Mouse (Mus musculus): ENCODE measurements around the gene Prok1. TPM values are rescaled to one million over a fixed set of nuclear protein-coding genes. Genes with fewer than 3 reads are reported as not detected.

Prok1 gene
- total RNA-seq, 1 experiment from 2014 or later: not detected

GRCm38 (mm10) chr3:107201310-107202180, 38.0 kb downstream of the Prok1 start:
- ATAC-seq (replicated peaks; ENCODE audit: low read depth, poor library complexity, severe bottlenecking): no peak

DNA sequence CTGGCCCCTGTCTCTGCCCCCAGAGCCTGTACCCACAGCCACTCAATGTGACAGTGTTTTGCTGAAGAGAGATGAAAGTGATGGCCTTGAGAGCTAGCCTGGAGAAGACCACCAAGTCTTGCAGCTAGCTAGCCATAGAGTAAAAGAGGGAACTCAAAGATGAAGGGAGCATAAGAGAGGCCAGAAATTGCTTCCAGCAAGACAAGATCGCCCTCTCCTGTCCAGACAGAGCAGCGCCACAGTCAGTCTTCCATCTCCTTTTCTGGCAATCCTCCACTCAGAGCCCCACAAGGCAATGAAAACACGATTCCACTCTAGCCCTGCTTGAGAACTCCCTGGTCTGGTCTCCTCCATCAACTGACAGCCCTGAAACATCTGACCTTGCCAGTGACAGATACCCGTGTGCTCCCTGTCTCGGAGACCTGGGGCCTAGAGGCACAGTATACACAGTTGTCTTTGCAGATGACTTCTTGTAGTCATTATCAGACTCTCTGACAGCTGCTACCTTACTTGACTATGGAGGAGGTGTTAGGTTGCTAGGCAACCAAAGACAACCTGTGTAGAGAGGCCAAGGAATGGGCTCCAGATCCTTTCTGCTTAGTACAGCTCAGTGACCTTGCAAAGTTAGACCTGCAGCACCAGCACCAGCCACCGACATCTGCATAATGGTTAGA, 51.1 kb downstream of the Prok1 start:
- ATAC-seq (replicated peaks; ENCODE audit: low read depth, poor library complexity, severe bottlenecking): peak; percentile 76

DNA sequence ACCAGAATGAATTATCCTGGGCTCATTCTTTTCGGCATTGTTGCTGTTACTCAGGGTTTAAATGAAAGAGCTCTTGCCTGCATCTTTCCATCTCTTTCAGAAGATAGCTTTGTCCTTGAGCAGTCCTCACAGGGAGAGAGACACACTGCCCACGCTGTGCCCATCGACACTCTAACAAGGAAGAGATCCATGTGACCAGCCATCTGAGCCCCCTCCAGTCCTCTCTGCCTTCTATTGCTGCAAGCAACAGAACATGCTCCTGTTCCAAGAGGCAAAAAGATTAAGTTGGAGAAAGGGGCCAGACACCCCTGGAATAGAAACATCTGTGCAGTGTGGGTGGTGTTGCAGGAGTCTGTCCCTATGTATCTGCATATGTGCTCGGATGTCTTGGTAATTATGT, 52.5 kb downstream of the Prok1 start:
- ATAC-seq (replicated peaks; ENCODE audit: low read depth, poor library complexity, severe bottlenecking): no peak

- no peak for ATAC-seq (replicated peaks; ENCODE audit: low read depth, poor library complexity, severe bottlenecking)
These were observed 53.9 kb downstream of the Prok1 start for GRCm38 (mm10) chr3:107185597-107185996.

DNA sequence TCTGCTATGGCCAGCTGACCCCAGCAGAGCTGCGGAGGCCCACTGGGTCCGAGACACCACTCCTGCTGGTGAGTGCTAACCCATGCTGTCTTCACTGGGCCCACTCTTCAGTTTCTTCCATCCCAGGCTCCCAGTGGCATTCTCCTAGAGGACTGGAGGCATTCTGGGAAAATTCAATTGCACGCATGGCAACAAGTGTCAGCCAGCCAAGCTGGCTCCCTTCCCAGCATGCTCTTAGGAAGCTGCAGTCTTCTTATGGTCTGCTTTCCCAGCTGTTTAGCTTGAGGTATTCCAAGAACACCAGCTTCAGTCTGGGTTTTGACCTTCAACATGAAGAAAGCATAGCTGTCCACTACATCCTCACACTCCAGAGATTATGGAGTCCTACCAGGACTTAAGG, 56.3 kb downstream of the Prok1 start:
- ATAC-seq (replicated peaks; ENCODE audit: low read depth, poor library complexity, severe bottlenecking): no peak

Other genes starting within 250 kb of the Prok1 start
- gene Kcna3, start 203.5 kb downstream of the Prok1 start, total RNA-seq (2017): 15.5 and 20.9 TPM in 2 replicates
- gene Kcna2, start 138.6 kb downstream of the Prok1 start, total RNA-seq (2017): not detected in 2 replicates
- not detected in 2 replicates for gene Kcna10, start 56.7 kb downstream of the Prok1 start, total RNA-seq (2017)
- not detected in 2 replicates for gene Cym, start 18.0 kb downstream of the Prok1 start, total RNA-seq (2017)
- not detected in 2 replicates for gene A630076J17Rik, start 9.1 kb downstream of the Prok1 start, total RNA-seq (2017)
- 34.1 and 35.0 TPM in 2 replicates for gene Lamtor5, start 39.2 kb upstream of the Prok1 start, total RNA-seq (2017)
- 0.92 and 1.1 TPM in 2 replicates for gene Slc16a4, start 51.5 kb upstream of the Prok1 start, total RNA-seq (2017)
- 40.1 and 46.0 TPM in 2 replicates for gene Rbm15, start 94.0 kb upstream of the Prok1 start, total RNA-seq (2017)
- gene Kcnc4, start 219.8 kb upstream of the Prok1 start, total RNA-seq (2017): not detected in 2 replicates